ENCODE assay signal across 6 mouse cellular contexts in the genomic region with DNA sequence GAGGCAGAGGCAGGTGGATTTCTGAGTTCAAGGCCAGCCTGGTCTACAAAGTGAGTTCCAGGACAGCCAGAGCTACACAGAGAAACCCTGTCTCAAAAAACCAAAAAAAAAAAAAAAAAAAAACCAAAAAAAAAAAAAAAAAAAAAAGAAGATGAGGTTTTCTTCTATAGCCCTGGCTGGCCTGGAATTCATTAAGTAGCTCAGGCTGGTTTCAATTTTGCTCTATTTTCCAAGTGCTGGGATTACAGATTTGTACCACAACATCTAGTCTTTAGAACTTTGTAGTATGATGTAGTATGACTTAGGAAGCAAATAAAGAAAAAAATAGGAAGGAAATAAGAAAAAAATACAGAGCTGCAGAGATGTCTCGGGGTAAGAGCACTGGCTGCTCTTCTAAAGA. TPM values are rescaled to one million over a fixed set of nuclear protein-coding genes. Genes with fewer than 3 reads are reported as not detected.
DNase-seq lines count a peak whose midpoint lies in the region; ATAC-seq and TF ChIP-seq lines count a peak whose summit lies in the region.
"Not testable (repeated sequence)": the region's sequence is repeated elsewhere in the genome, so short reads cannot be mapped to it uniquely, and the experiment has no call there.

No protein-coding gene starts in this region.

- peaks cover 0 to 35% of the 10 kb centered on the region in 2 experiments; a peak in 3 of 4 replicates for H3K36me3 ChIP-seq in MEL (ENCODE audit: control insufficient read depth in 1 of 2, insufficient read depth in 2 of 2, low read length in 2 of 2)
- H3K36me3 ChIP-seq in embryonic facial prominence, embryonic 11.5 days (replicated peaks; ENCODE audit: control insufficient read depth, insufficient read depth, low read depth, low read length); midbrain, embryonic 11.5 days (ENCODE audit: control insufficient read depth, insufficient read depth, low read length): not testable (repeated sequence)
- peaks cover 38% of the 10 kb centered on the region for H3K36me3 ChIP-seq in embryonic facial prominence, embryonic 14.5 days (ENCODE audit: control insufficient read depth, insufficient read depth, low read length)
- H3K36me3 ChIP-seq in limb, embryonic 14.5 days (ENCODE audit: control insufficient read depth, insufficient read depth, low read length), result peaks cover 38% of the 10 kb centered on the region

- WGBS in embryonic facial prominence, embryonic 11.5 days, result 53% methylated on average over 1 of the region's 1 CpGs
- 43% methylated on average over 1 of the region's 1 CpGs for WGBS in embryonic facial prominence, embryonic 14.5 days
- 69% methylated on average over 1 of the region's 1 CpGs for WGBS in limb, embryonic 14.5 days
- 77% methylated on average over 1 of the region's 1 CpGs for WGBS in midbrain, embryonic 11.5 days

- not testable (repeated sequence) for TF ChIP-seq EP300 in MEL (IDR thresholded peaks at IDR 0.05; ENCODE audit: low read depth in 1 of 2, low read length in 2 of 2)

- TF ChIP-seq CTCF in MEL (IDR thresholded peaks at IDR 0.05 in 2 of 3, conservative IDR thresholded peaks at IDR 0.05 in 1 of 3; ENCODE audit: control insufficient read depth in 1 of 3, insufficient read depth in 1 of 3, low read depth in 2 of 3, low read length in 3 of 3, poor library complexity in 1 of 3, severe bottlenecking in 1 of 3), result not testable (repeated sequence)

- not testable (repeated sequence) for H3K4me2 ChIP-seq in embryonic facial prominence, embryonic 11.5 days (ENCODE audit: low read depth, low read length); embryonic facial prominence, embryonic 14.5 days (ENCODE audit: low read depth, low read length); limb, embryonic 14.5 days (replicated peaks; ENCODE audit: low read depth, low read length, severe bottlenecking); midbrain, embryonic 11.5 days

- H3K79me2 ChIP-seq in MEL (ENCODE audit: control insufficient read depth, insufficient read depth, low read length, poor library complexity), result not testable (repeated sequence)

- not testable (repeated sequence) for DNase-seq in MEL (ENCODE audit: low read depth, low spot score)
- DNase-seq in NIH3T3 (ENCODE audit: low read depth), result peak; percentile 48
- DNase-seq in embryonic facial prominence, embryonic 11.5 days (ENCODE audit: low spot score), result peak; percentile 76
- DNase-seq in embryonic facial prominence, embryonic 14.5 days (ENCODE audit: low spot score), result peak; percentile 52
- DNase-seq in limb, embryonic 14.5 days (ENCODE audit: low spot score), result peak; percentile 39
- DNase-seq in midbrain, embryonic 11.5 days (ENCODE audit: low spot score, missing footprints), result peak; percentile 39

- not testable (repeated sequence) for H3K4me3 ChIP-seq in MEL (ENCODE audit: control insufficient read depth in 1 of 2, insufficient read depth in 1 of 2, low read depth in 2 of 2, low read length in 2 of 2); embryonic facial prominence, embryonic 11.5 days (ENCODE audit: low read depth, low read length); embryonic facial prominence, embryonic 14.5 days (ENCODE audit: low read depth, low read length); limb, embryonic 14.5 days (replicated peaks; ENCODE audit: low read length); midbrain, embryonic 11.5 days (ENCODE audit: low read depth, low read length)

- H3K4me1 ChIP-seq in MEL (ENCODE audit: control insufficient read depth in 1 of 2, insufficient read depth in 2 of 2, low read length in 2 of 2); embryonic facial prominence, embryonic 11.5 days (ENCODE audit: control insufficient read depth, insufficient read depth, low read length); embryonic facial prominence, embryonic 14.5 days (ENCODE audit: control insufficient read depth, insufficient read depth, low read length); limb, embryonic 14.5 days (ENCODE audit: control insufficient read depth, insufficient read depth, low read length); midbrain, embryonic 11.5 days (ENCODE audit: control insufficient read depth, insufficient read depth, low read length): not testable (repeated sequence)

- TF ChIP-seq RAD21 in MEL (IDR thresholded peaks at IDR 0.05; ENCODE audit: low read depth, low read length), result not testable (repeated sequence)

- not testable (repeated sequence) for H3K27me3 ChIP-seq in MEL (ENCODE audit: control insufficient read depth in 1 of 2, insufficient read depth in 2 of 2, low read length in 2 of 2); embryonic facial prominence, embryonic 11.5 days (ENCODE audit: control insufficient read depth, insufficient read depth, low read length); embryonic facial prominence, embryonic 14.5 days (replicated peaks; ENCODE audit: control insufficient read depth, insufficient read depth, low read length); limb, embryonic 14.5 days (ENCODE audit: control insufficient read depth, insufficient read depth, low read length); midbrain, embryonic 11.5 days (ENCODE audit: control insufficient read depth, insufficient read depth, low read length)

- ATAC-seq in embryonic facial prominence, embryonic 11.5 days (replicated peaks; ENCODE audit: insufficient number of reproducible peaks, low FRiP score, low TSS enrichment, low read depth); embryonic facial prominence, embryonic 14.5 days (ENCODE audit: low read depth); limb, embryonic 14.5 days (ENCODE audit: low FRiP score, low read depth); midbrain, embryonic 11.5 days (ENCODE audit: low FRiP score): not testable (repeated sequence)

- TF ChIP-seq POLR2A in MEL (IDR thresholded peaks at IDR 0.05; ENCODE audit: control insufficient read depth in 1 of 2, insufficient read depth in 1 of 2, low read depth in 1 of 2, low read length in 2 of 2, poor library complexity in 1 of 2); limb, embryonic 14.5 days (IDR thresholded peaks at IDR 0.05; ENCODE audit: borderline replicate concordance, extremely low read depth, insufficient read depth, insufficient read length): not testable (repeated sequence)

- H3K9me3 ChIP-seq in MEL (replicated peaks; ENCODE audit: insufficient read depth, low read length); embryonic facial prominence, embryonic 11.5 days (replicated peaks; ENCODE audit: control insufficient read depth, low read length); embryonic facial prominence, embryonic 14.5 days (ENCODE audit: control insufficient read depth, low read length); limb, embryonic 14.5 days (ENCODE audit: control insufficient read depth, low read length); midbrain, embryonic 11.5 days (ENCODE audit: control insufficient read depth, low read length): not testable (repeated sequence)

- not testable (repeated sequence) for H3K27ac ChIP-seq in MEL (ENCODE audit: control insufficient read depth, low read depth, low read length); embryonic facial prominence, embryonic 11.5 days (replicated peaks; ENCODE audit: low read depth, low read length); embryonic facial prominence, embryonic 14.5 days (replicated peaks; ENCODE audit: low read depth, low read length); limb, embryonic 14.5 days (replicated peaks; ENCODE audit: low read depth, low read length); midbrain, embryonic 11.5 days (ENCODE audit: low read depth, low read length)

- H3K9ac ChIP-seq in MEL (ENCODE audit: control insufficient read depth, low read depth, low read length, poor library complexity, severe bottlenecking); embryonic facial prominence, embryonic 11.5 days (replicated peaks; ENCODE audit: low read length); embryonic facial prominence, embryonic 14.5 days (ENCODE audit: low read depth, low read length); limb, embryonic 14.5 days (ENCODE audit: low read depth, low read length, severe bottlenecking); midbrain, embryonic 11.5 days (ENCODE audit: low read length): not testable (repeated sequence)

RNA-seq across cellular contexts. Expression of a gene that starts 6.2 kb away (rescaled TPM):
- total RNA-seq in MEL (2012; rRNA removed), result 5.2 and 5.7 TPM in 2 replicates
- 1 to 10 TPM in 1 of 2 experiments, not detected in 1; 4.2 TPM for polyA plus RNA-seq in MEL (2012; ENCODE audit: insufficient read depth in 1 of 2, insufficient read length in 2 of 2, low read depth in 1 of 2, low replicate concordance in 2 of 2, missing spikeins in 1 of 2)
- polyA plus RNA-seq in embryonic facial prominence, embryonic 11.5 days (2014; fragmentation: Nextera tagmentation; extraction: Ambion mirVana), result 8.3 and 10.7 TPM in 2 replicates
- polyA plus RNA-seq in embryonic facial prominence, embryonic 14.5 days (2014; fragmentation: Nextera tagmentation; extraction: Ambion mirVana), result 7.8 and 10.5 TPM in 2 replicates
- 5.2 and 5.4 TPM in 2 replicates for polyA plus RNA-seq in limb, embryonic 14.5 days (2012; rRNA removed)
- polyA plus RNA-seq in limb, embryonic 14.5 days (2014; fragmentation: Nextera tagmentation; extraction: Ambion mirVana), result 6.9 and 9.3 TPM in 2 replicates
- polyA plus RNA-seq in midbrain, embryonic 11.5 days (2014; fragmentation: Nextera tagmentation; extraction: Ambion mirVana), result 10.7 and 15.0 TPM in 2 replicates

RNA-seq across cellular contexts. Expression of a gene that starts 42.0 kb away (rescaled TPM):
- total RNA-seq in MEL (2012; rRNA removed), result 53.1 and 66.2 TPM in 2 replicates
- 10 to 100 TPM in 1 of 2 experiments, not detected in 1; 83.6 TPM for polyA plus RNA-seq in MEL (2012; ENCODE audit: insufficient read depth in 1 of 2, insufficient read length in 2 of 2, low read depth in 1 of 2, low replicate concordance in 2 of 2, missing spikeins in 1 of 2)
- 48.7 and 53.9 TPM in 2 replicates for polyA plus RNA-seq in embryonic facial prominence, embryonic 11.5 days (2014; fragmentation: Nextera tagmentation; extraction: Ambion mirVana)
- 24.2 and 31.2 TPM in 2 replicates for polyA plus RNA-seq in embryonic facial prominence, embryonic 14.5 days (2014; fragmentation: Nextera tagmentation; extraction: Ambion mirVana)
- polyA plus RNA-seq in limb, embryonic 14.5 days (2012; rRNA removed), result 14.7 and 19.7 TPM in 2 replicates
- 22.6 and 23.8 TPM in 2 replicates for polyA plus RNA-seq in limb, embryonic 14.5 days (2014; fragmentation: Nextera tagmentation; extraction: Ambion mirVana)
- 56.3 and 58.7 TPM in 2 replicates for polyA plus RNA-seq in midbrain, embryonic 11.5 days (2014; fragmentation: Nextera tagmentation; extraction: Ambion mirVana)

RNA-seq across cellular contexts. Expression of a gene that starts 42.1 kb away (rescaled TPM):
- 6.2 and 6.3 TPM in 2 replicates for total RNA-seq in MEL (2012; rRNA removed)
- polyA plus RNA-seq in MEL (2012; ENCODE audit: insufficient read depth in 1 of 2, insufficient read length in 2 of 2, low read depth in 1 of 2, low replicate concordance in 2 of 2, missing spikeins in 1 of 2), result 10 to 100 TPM in 1 of 2 experiments, not detected in 1; 16.9 TPM
- polyA plus RNA-seq in embryonic facial prominence, embryonic 11.5 days (2014; fragmentation: Nextera tagmentation; extraction: Ambion mirVana), result 43.3 and 46.8 TPM in 2 replicates
- 22.6 and 25.6 TPM in 2 replicates for polyA plus RNA-seq in embryonic facial prominence, embryonic 14.5 days (2014; fragmentation: Nextera tagmentation; extraction: Ambion mirVana)
- polyA plus RNA-seq in limb, embryonic 14.5 days (2012; rRNA removed), result 13.1 and 13.3 TPM in 2 replicates
- 25.7 and 27.3 TPM in 2 replicates for polyA plus RNA-seq in limb, embryonic 14.5 days (2014; fragmentation: Nextera tagmentation; extraction: Ambion mirVana)
- polyA plus RNA-seq in midbrain, embryonic 11.5 days (2014; fragmentation: Nextera tagmentation; extraction: Ambion mirVana), result 41.6 and 45.8 TPM in 2 replicates

RNA-seq across cellular contexts. Expression of a gene that starts 50.0 kb away (rescaled TPM):
- total RNA-seq in MEL (2012; rRNA removed), result 0.19 and 0.20 TPM in 2 replicates
- 1 to 10 TPM in 1 of 2 experiments, not detected in 1; 1.3 TPM for polyA plus RNA-seq in MEL (2012; ENCODE audit: insufficient read depth in 1 of 2, insufficient read length in 2 of 2, low read depth in 1 of 2, low replicate concordance in 2 of 2, missing spikeins in 1 of 2)
- polyA plus RNA-seq in embryonic facial prominence, embryonic 11.5 days (2014; fragmentation: Nextera tagmentation; extraction: Ambion mirVana), result 1.7 and 1.9 TPM in 2 replicates
- 1.9 and 2.6 TPM in 2 replicates for polyA plus RNA-seq in embryonic facial prominence, embryonic 14.5 days (2014; fragmentation: Nextera tagmentation; extraction: Ambion mirVana)
- 4.9 and 7.5 TPM in 2 replicates for polyA plus RNA-seq in limb, embryonic 14.5 days (2012; rRNA removed)
- polyA plus RNA-seq in limb, embryonic 14.5 days (2014; fragmentation: Nextera tagmentation; extraction: Ambion mirVana), result 3.3 and 6.2 TPM in 2 replicates
- 1.4 and 1.9 TPM in 2 replicates for polyA plus RNA-seq in midbrain, embryonic 11.5 days (2014; fragmentation: Nextera tagmentation; extraction: Ambion mirVana)
